Mouse (Mus musculus) lung, embryonic 15.5 days (tissue): ENCODE data around the gene Lin7b. TPM values are rescaled to one million over a fixed set of nuclear protein-coding genes. Genes with fewer than 3 reads are reported as not detected.

Experiments used
- ATAC-seq: fragments of 200-750 bp; cut with Nextera tagmentation; 2 replicates; pipeline ENCODE4 v1.8.0; 2017; ENCODE audit warnings: moderate number of reproducible peaks, borderline replicate concordance; ENCODE audit not compliant: low FRiP score, low TSS enrichment; ENCODE audit errors: extremely low read depth
- H3K27ac ChIP-seq: fragments of 300-500 bp; sonication (generic); 2 replicates; pipeline ENCODE4 v1.5.1; 2015; ENCODE audit warnings: moderate library complexity, mild to moderate bottlenecking, inconsistent platforms
- H3K27me3 ChIP-seq: fragments of 300-500 bp; sonication (generic); 2 replicates; pipeline ENCODE4 v1.6.1; 2015; ENCODE audit warnings: inconsistent platforms
- H3K36me3 ChIP-seq: fragments of 300-500 bp; sonication (generic); 2 replicates; pipeline ENCODE4 v1.6.1; 2015; ENCODE audit warnings: inconsistent platforms
- H3K4me1 ChIP-seq: fragments of 300-500 bp; sonication (generic); 2 replicates; pipeline ENCODE4 v1.6.1; 2015; ENCODE audit warnings: inconsistent platforms
- H3K4me2 ChIP-seq: fragments of 300-500 bp; sonication (generic); 2 replicates; pipeline ENCODE4 v1.6.1; 2015; ENCODE audit warnings: inconsistent platforms, mild to moderate bottlenecking, moderate library complexity
- H3K4me3 ChIP-seq: fragments of 300-500 bp; sonication (generic); 2 replicates; pipeline ENCODE4 v1.5.1; 2015; ENCODE audit warnings: mild to moderate bottlenecking, inconsistent platforms
- H3K9ac ChIP-seq: fragments of 300-500 bp; sonication (generic); 2 replicates; pipeline ENCODE4 v1.6.1; 2015; ENCODE audit warnings: inconsistent platforms
- H3K9me3 ChIP-seq: fragments of 300-500 bp; sonication (generic); 2 replicates; pipeline ENCODE4 v1.6.1; 2016; ENCODE audit warnings: inconsistent platforms
- whole genome bisulfite sequencing: fragments of 180-500 bp; shearing (Covaris S2); methylation state at CpG from one replicate; pipeline ENCODE4 v1.1.7; 2015; 5-methylcytosine and 5-hydroxymethylcytosine counted together
- polyA plus RNA-seq: library from polyadenylated mRNA; unstranded; fragments of >200 nt; fragmentation: Nextera tagmentation; extraction: Ambion mirVana; gene quantifications from 2 replicates; pipeline ENCODE4 v1.2.1, GENCODE M21; 2015

Lin7b gene
- polyA plus RNA-seq, 1 experiment from 2014 or later = 0.92 TPM

DNA sequence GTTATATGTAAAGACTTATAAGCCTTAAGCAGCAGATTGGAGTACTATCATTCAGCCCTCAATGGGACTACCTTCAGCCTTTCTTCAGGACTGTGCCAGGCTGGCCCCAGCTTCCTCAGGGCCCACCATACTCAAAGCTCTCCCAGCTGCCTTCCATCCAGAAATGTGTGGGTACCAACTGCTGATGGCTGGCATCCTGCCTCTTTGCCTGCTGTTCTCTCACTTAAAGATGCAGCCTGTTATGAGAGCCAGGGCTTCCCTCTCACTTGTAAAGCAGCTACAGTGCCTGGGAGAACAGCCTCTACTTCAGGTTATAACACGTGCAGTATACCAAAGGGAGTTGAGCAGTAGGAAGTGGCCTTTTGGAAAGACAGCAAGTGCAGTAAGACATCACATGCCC is 5.7 kb upstream of the Lin7b start:
- no peak overlapping the region for H3K4me2 ChIP-seq
- 85% methylated on average over 1 of the region's 1 CpGs for WGBS
- H3K9me3 ChIP-seq = no peaks in the 10 kb centered on the region
- H3K4me3 ChIP-seq = no peak overlapping the region
- H3K9ac ChIP-seq = no peak overlapping the region
- no peak overlapping the region for H3K27ac ChIP-seq
- no peaks in the 10 kb centered on the region for H3K4me1 ChIP-seq
- no peaks in the 10 kb centered on the region for H3K27me3 ChIP-seq
- peaks cover 83% of the 10 kb centered on the region for H3K36me3 ChIP-seq
- ATAC-seq = no peak

DNA sequence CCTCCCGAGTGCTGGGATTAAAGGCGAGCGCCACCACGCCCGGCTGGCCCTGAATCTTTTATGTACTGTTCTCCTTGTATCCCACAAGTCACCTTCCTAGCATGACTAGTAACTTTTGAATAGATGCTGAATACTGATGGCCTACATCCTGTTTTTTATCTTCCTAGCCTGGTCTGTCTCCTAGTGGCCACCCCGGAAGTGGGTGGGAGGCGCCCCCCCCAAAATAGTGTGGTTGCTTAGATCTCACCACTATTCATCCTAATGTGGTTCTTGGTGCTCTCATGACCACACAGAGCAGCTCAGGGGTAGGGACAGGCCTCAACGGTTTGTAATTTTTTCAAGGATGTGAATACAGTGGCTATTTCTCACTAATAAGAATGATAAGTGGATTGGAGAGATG is 4.2 kb upstream of the Lin7b start:
- Histone ChIP-seq H3K9ac (no peak overlapping the region), H3K36me3 (peaks cover 69% of the 10 kb centered on the region), H3K4me3 (no peak overlapping the region), H3K27me3 (peaks cover 9% of the 10 kb centered on the region), H3K4me2 (no peak overlapping the region), H3K9me3 (no peaks in the 10 kb centered on the region), H3K4me1 (peaks cover 13% of the 10 kb centered on the region), H3K27ac (no peak overlapping the region)
- no peak for ATAC-seq
- WGBS = 92% methylated on average over 8 of the region's 8 CpGs

DNA sequence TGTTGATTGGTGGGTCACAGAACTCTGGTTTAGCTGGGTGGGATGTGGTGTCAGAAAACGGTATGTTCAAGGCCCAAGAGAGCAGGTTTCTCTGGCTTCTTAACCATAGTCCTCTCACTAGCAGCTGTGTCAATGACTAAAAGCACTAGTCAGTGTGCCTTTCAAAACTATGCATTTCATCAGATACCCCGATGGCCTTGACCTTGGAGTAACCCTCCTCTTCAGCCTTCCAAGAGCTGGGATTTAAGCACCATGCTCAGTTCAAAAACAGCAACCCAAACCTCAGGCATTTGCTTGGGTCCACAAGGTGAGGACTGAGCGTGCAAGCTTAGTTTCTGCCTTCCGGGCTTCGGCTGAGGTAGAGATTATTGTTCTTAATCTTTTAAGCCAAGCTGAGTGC is 2.0 kb upstream of the Lin7b start:
- Histone ChIP-seq H3K4me2 (no peak overlapping the region), H3K4me1 (peaks cover 20% of the 10 kb centered on the region), H3K36me3 (peaks cover 47% of the 10 kb centered on the region), H3K9me3 (no peaks in the 10 kb centered on the region), H3K27ac (no peak overlapping the region), H3K4me3 (no peak overlapping the region), H3K9ac (no peak overlapping the region), H3K27me3 (peaks cover 25% of the 10 kb centered on the region)
- WGBS = 76% methylated on average over 5 of the region's 5 CpGs
- ATAC-seq = no peak

DNA sequence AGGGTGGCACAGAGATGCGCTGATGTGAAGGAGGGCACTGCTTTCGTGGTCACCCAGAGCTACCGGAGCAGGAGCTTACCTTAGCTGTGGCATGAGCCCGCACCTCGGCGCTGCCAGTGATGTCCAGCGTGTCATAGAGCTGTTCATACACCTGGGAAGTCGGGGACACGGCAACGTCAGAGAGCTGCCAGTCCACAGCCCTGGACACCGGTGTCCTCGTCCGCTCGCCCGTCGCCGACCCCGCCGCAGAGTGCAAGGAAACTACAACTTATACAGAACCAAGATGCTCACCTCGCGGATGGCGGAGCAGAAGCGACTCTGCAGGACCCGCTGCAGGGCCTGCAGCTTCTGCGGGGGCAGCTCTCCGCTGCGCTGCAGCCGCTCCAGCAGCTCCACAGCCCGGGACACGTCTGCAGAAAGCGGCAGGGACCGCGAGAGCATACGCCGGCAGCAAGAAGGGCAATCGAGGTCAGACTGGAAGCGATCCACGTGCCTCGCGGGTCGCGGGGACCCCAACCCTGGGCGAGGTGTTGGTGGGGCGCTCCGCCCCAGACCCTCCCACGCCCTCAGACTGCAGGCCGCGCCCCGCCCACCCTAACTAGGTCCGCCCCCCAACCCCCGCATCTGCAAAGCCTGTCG is 428 bp downstream of the Lin7b start:
- H3K9me3 ChIP-seq = no peaks in the 10 kb centered on the region
- no peak; the same call in 1 of the 2 replicates for ATAC-seq
- H3K4me1 ChIP-seq = peaks cover 32% of the 10 kb centered on the region
- peaks cover 25% of the 10 kb centered on the region for H3K36me3 ChIP-seq
- H3K27ac ChIP-seq = no peak overlapping the region
- H3K4me3 ChIP-seq = peak overlapping the region; percentile 49
- H3K27me3 ChIP-seq = peaks cover 42% of the 10 kb centered on the region
- H3K4me2 ChIP-seq = peak overlapping the region; percentile 98
- peak overlapping the region; percentile 40; the same call in 1 of the 2 replicates for H3K9ac ChIP-seq
- 6% methylated on average over 52 of the region's 52 CpGs for WGBS

DNA sequence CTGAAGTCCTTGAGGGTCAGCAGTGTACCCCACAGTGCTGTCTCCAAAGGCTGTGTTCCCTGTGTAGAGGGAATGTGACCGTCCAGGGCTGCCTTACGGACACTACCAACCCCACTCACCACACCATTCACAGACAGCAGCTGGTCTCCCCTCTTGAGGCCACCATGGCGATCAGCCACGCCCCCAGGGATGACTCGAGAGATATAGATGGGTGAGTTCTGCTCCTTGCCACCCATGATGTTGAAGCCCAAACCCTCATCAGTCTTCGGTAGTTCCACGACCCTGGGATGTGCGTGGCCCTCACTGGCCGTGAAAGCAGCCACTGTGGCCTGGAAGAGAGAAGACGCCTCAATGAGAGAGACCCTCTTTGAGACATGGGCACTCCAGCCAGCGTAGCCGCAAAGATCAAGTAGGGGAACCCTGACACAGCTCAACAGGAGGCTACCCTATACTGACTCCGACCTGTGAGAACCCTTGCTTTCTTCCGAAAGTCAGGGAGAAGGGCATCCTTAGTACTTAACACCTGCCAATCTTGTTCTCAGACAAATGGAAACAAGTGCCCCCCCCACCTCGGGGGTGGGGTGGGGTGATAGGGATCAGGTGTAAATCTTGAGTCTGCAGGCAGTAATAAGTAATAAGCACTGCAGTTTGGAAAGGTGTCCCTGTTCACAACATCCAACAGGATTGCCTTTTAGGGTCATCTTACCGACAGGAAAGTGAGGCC is 1.2 kb downstream of the Lin7b start:
- Histone ChIP-seq H3K36me3 (peaks cover 18% of the 10 kb centered on the region), H3K27ac (no peak overlapping the region), H3K4me3 (no peak overlapping the region), H3K4me2 (peak overlapping the region; percentile 98; the same call in 1 of the 2 replicates), H3K4me1 (peaks cover 32% of the 10 kb centered on the region), H3K9ac (no peak overlapping the region), H3K27me3 (peaks cover 48% of the 10 kb centered on the region), H3K9me3 (no peaks in the 10 kb centered on the region)
- ATAC-seq = no peak
- WGBS = 75% methylated on average over 16 of the region's 16 CpGs

DNA sequence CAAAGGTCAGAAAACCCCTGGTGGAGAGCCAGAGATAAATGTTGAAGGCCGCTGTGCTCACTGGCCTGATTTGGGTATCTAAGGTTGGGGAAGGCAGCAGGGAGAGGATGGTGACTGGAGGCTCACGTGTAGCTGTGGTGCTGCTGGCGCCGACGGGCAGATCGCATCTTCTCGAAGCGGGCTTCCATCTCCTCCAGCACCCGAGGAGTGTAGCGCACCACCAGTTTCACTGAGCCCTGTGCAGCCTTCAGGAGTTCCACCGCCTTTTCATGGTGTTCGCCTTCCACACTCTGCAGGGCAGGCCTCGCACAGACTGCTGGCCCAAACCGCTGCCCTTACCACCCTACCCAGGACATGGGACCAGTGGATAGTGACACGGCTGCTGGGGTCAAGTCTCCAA is 2.2 kb downstream of the Lin7b start:
- Histone ChIP-seq H3K4me3 (no peak overlapping the region), H3K27ac (no peak overlapping the region), H3K4me1 (peaks cover 32% of the 10 kb centered on the region), H3K4me2 (peak overlapping the region; percentile 100), H3K9me3 (no peaks in the 10 kb centered on the region), H3K9ac (no peak overlapping the region), H3K27me3 (peaks cover 57% of the 10 kb centered on the region), H3K36me3 (peaks cover 8% of the 10 kb centered on the region)
- 78% methylated on average over 15 of the region's 15 CpGs for WGBS
- no peak for ATAC-seq

DNA sequence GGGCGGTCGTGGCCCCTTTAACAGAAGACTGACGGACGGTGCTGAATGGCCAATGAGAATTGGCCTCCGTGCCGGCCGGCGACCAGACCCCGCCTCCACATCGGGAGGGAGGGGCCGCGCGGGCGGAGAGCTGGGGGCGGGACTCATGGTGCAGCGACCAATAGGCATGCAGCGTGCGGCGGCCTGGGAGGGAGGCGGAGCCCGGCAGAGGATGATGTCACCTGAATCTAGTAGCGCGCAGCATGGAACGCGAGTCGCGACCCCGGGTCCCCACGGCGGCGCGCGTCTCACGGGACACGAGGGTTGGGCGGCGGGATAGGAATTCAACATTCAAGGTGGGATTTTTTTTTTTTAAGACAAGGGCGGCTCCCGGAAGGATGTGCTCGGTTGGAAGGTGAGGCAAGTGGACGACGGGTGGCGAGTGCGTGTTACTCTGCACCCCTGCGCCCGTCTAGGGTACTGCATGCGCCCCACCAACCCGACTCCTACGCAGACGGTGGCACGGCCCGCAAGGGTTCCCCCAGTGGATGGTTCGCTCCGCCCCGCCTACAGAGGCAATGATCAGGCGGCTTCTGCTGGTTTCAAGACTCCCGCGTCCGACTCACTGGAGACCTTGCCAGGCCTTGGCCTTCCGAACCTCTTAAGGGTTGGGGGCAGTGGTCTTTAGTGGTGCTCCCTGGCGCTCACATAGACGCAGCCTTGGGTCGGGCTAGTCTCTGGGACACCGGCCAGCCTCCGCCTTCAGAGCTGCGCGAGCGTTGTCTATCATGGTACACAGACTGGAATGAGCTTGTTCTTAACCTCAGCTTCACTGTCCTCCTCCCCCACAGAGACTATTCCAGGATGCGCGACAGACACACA is 3.1 kb downstream of the Lin7b start:
- Histone ChIP-seq H3K27ac (0 out of 2 replicates have a peak overlapping the region, but pooled peaks have one; percentile 38), H3K27me3 (peaks cover 66% of the 10 kb centered on the region), H3K4me3 (peak overlapping the region; percentile 62), H3K4me2 (peak overlapping the region; percentile 100), H3K9me3 (no peaks in the 10 kb centered on the region), H3K4me1 (peaks cover 37% of the 10 kb centered on the region), H3K9ac (peak overlapping the region; percentile 58), H3K36me3 (no peaks in the 10 kb centered on the region)
- under 1% methylated on average over 70 of the region's 70 CpGs for WGBS
- peak; percentile 84 for ATAC-seq

DNA sequence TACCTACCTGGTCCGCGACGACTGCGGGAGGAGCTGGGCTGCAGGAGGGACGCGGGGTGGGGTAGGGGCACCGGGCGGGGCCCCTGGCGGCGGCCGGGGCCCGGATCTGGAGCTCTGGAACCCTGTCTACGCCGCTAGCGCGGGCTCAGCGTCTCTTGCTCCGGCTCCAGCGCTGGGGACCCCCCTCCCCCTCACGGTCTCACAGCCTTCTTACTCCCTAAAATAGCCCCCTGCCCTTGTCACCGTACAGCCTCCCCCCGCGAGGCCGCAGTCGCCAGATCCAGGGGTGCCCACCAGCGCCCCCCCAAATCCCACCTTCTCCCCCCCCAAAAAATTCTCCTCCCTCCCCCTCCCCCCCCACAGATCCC is 3.7 kb downstream of the Lin7b start, which contains the start of gene Ppfia3:
Gene Ppfia3, minus strand, starts transcription at position 368 of the 368 bp plus-strand sequence.
- ATAC-seq = peak; percentile 10; the same call in 1 of the 2 replicates
- Histone ChIP-seq H3K9me3 (no peaks in the 10 kb centered on the region), H3K9ac (peak within 1 kb of the TSS; percentile 58), H3K4me1 (peaks cover 43% of the 10 kb centered on the region), H3K36me3 (no peaks in the 10 kb centered on the region), H3K27ac (0 out of 2 replicates have a peak within 1 kb of the TSS, but pooled peaks have one; percentile 38), H3K27me3 (peaks cover 72% of the 10 kb centered on the region), H3K4me3 (peak within 1 kb of the TSS; percentile 62), H3K4me2 (peak within 1 kb of the TSS; percentile 100)
- 0% methylated on average over 16 of the region's 26 CpGs for WGBS

DNA sequence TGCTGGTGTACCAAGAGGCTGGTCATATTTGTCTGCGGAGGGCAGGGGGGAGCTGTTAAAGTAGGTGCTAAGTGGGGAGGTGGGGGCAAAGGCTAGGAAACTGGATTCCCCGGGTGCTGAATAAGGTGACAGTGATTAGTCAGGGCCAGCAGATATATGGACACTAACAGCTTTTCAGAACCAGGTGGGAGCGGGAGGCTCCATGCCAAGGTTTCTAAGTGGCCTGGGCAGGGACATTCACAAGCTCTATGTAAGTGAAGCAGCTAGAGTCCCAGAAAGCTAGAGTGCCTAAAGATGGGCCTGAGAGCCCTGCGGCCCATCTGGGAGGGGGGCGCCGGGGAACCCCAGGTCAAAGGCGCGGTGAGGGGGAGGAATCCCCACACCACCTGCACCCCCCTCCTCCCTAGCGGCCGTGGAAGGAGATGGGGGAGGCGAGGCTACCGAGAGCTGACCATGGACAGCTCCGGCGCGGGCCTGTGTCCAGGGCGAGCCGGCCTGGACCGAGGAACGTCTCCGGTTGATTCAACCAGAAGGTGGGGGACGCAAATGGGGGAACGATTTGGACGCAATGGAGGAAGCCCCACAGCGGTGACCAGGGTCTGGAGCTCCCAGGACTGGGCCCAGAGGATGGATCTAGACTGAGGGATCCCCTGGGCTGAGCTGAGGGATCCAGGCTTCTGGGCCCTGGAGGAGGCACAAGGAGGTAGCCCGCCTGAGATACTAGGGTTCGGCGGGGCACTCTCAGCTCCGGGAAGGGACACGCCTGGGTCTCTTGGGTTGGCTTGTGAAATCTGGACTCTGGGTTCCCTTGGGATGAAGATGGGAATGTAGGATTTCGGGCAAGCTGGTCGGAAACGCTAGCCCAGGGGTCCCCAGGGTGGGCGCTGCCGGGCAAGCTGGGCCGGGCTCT is 4.4 kb downstream of the Lin7b start:
- Histone ChIP-seq H3K9me3 (no peaks in the 10 kb centered on the region), H3K27me3 (peaks cover 79% of the 10 kb centered on the region), H3K4me2 (peak overlapping the region; percentile 100), H3K36me3 (no peaks in the 10 kb centered on the region), H3K9ac (peak overlapping the region; percentile 58), H3K4me1 (peaks cover 50% of the 10 kb centered on the region), H3K4me3 (peak overlapping the region; percentile 62), H3K27ac (no peak overlapping the region)
- no peak for ATAC-seq
- 2% methylated on average over 34 of the region's 35 CpGs for WGBS

DNA sequence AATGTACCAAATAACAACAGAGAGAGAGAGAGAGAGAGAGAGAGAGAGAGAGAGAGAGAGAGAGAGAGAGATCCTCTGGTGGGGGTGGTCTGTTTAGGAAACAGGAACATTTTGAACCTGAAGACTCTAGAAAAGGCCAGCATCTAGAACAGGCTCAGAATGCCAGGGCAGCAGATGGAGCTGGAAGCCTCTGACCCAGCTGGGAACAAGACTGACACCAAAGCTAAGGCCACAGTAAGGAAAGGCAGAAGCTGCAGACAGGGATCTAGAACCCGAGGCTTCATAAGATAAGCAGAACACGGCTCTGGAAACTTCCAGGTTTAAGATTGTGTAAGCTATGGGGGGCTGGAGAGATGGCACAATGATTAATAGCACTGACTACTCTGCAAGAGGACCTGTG is 6.4 kb downstream of the Lin7b start:
- WGBS = 69% methylated on average over 2 of the region's 2 CpGs
- no peak overlapping the region for H3K27ac ChIP-seq
- no peak for ATAC-seq
- H3K4me1 ChIP-seq = peaks cover 39% of the 10 kb centered on the region
- peaks cover 78% of the 10 kb centered on the region for H3K27me3 ChIP-seq
- H3K9ac ChIP-seq = no peak overlapping the region
- no peaks in the 10 kb centered on the region for H3K9me3 ChIP-seq
- H3K36me3 ChIP-seq = no peaks in the 10 kb centered on the region
- H3K4me3 ChIP-seq = no peak overlapping the region
- H3K4me2 ChIP-seq = no peak overlapping the region

DNA sequence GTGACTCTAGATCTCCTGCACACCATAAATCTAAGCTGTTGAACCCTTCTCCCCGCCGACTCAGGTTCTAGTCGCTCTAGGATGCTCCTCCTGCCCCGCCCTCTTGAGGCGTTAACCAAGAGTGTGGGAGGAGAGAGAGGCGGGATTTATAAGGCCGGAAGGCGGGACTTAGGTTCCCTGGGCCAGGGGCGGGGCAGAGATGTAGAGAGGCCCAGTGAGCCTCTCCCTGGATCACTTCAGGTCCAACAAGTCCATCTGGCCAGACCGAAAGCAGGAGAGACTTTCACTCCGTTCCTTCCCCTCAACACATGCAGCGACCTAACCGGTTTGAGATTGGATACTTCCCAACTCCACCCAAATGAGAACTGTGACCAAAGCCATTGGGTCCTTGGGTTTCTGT is 7.6 kb downstream of the Lin7b start:
- 3% methylated on average over 13 of the region's 13 CpGs for WGBS

More for the DNA sequence above, 7.6 kb downstream of the Lin7b start:
- H3K4me2 ChIP-seq = no peak overlapping the region; the same call in 1 of the 2 replicates
- ATAC-seq = no peak
- peaks cover 36% of the 10 kb centered on the region for H3K4me1 ChIP-seq
- H3K36me3 ChIP-seq = no peaks in the 10 kb centered on the region
- H3K4me3 ChIP-seq = no peak overlapping the region
- no peak overlapping the region for H3K27ac ChIP-seq
- H3K9me3 ChIP-seq = no peaks in the 10 kb centered on the region
- no peak overlapping the region for H3K9ac ChIP-seq
- peaks cover 68% of the 10 kb centered on the region for H3K27me3 ChIP-seq
